Mouse (Mus musculus) T-helper 17 cell (primary cell): ENCODE data around the gene 1700029H14Rik.

ENCODE experiments used
- in situ Hi-C, 2 experiments: fragments of 300-600 bp; cut with MboI, MseI; formaldehyde crosslinking; loops; 1 replicate in 1 of 2; 2 replicates in 1 of 2; pipeline ENCODE4 v1.15.1; 2025; ENCODE audit warnings: high pct_unique_total_duplicates in 2 of 2

1700029H14Rik gene

DNA sequence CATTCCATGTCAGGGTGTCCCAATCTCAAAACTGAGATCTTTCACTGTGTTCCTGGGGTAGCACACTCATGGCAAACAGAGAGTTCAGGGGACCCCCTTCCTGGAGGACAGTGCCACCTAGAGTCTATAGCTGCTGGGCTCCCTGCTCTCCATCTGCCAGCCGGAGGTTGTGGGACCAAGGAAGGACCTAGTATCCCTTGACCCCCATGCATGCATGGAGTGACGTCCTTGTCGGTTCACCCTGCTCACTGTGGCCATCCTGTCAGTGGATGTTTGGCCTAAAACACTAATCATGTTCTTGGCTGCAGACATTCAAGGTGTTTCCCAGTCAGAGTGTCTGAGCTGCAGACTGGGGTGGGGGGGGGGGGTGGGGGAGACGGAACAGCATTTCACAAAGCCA is 14.0 kb downstream of the 1700029H14Rik start:
- in situ Hi-C loops, result no loop called here

DNA sequence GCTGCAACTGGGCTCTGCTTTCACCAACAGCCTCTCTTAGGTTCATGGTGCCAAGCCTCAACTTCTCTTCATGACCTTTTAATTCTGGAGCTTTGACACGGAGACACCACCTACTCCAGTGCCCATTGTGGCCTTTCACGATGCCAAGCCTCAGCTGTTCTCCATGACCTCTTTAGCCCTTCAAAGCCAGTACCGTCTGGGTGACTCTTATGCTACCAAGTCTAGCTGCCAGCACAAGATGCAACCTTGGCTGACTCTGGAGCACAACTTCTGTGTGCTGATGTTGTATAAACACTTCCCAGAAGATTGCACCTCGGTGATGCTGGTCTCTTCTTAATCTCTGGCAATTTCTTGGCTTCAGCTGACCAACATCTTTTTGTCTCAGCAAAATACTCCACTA is 15.8 kb downstream of the 1700029H14Rik start:
- in situ Hi-C loops, result no loop called here

DNA sequence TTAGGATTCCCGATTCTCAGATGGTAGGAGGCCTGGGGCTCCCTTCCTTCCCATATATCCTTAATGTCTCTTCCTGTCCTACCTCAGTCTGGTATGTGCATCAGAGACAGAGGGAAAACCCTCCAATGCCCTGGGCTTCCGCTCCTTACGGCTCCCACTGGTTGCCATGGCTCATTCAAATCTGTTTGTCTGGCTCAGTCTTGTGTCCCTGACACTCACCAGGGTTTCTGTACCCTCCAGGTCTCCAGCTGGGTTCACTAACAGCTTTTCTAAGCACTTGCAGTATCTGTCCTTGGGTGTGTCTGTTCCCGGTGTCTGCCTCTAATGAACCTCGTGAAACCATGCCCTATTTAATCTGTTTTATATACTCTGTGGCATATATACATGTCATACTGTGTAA is 20.7 kb downstream of the 1700029H14Rik start:
- in situ Hi-C loops, result no loop called here

DNA sequence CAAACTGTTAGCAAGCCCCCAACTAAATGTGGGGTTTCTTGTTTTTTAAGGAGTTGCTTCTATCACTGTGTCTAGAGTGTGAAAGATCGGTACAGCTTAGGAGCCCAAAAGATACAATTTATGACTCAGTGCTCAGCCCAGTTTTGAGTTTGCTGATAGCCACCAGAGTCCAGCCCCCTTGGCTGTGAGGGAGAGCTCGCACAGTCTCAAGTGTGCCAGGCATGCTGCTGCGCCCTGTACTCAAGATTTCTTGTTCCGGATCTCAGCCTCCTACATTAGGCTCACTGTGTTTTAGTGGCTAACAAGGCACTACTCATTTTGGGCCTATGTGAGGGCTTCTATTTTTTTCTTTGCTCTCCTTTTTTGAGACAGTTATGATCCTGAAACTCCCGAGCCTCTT is 22.1 kb downstream of the 1700029H14Rik start:
- in situ Hi-C loops, result no loop called here

DNA sequence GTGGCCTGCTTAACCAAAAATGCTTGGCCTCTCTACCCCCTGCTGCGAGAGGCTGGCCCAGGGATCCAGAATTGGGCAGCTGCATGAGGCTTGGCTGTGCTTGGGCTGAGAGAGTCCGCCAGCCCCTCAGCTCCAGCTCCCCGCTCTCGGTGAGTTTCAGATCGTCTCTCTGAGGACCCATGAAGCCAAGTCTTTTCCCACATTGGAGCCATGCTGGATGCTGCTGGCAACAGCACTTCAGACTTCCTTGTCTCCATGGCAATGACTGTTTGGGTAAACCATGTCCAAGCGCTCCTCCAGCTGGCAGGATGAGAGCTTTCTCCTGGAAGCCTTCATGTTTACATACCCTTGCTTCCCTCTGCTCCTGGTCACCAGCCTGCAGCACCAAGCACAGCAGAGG is 23.4 kb downstream of the 1700029H14Rik start:
- in situ Hi-C loops, result no loop called here

DNA sequence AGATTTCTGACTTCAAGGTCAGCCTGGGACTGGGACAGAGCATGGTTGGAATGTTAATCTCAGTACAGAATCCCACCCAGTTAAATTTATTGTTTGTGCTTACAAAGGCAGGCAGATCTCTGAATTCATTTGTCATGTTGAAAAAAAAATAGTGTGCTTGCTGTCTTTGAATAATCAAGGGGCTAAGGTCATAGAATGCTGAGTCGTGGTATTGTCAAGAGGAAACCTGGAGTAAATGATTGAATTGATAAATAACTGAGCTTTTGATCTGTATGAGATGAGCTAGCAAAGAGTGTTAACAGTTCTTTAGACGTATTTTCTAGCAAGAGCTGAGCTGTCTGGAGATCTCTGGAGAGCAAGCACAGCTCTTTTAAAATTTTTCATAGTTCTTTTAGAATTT is 25.2 kb downstream of the 1700029H14Rik start:
- in situ Hi-C loops, result no loop called here

DNA sequence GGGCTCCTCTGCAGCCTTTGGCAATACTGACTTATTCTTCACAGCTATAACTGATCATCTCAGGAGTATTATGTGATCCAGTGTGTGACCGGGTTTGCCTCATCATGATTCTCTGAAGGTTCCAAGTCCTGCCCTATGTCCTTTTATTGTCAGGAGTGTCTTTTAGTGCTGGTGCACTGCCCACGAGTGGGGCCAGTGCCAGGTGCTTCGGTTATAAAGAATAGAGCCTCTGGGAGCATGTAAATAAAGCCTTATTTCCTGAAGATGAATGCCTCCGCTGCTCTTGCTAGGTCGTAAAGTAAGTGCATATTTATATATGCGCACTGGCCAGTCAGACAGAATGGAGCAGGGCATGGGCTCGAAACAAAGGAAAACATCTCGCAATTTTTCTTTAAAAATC is 29.1 kb downstream of the 1700029H14Rik start:
- in situ Hi-C loops, result no loop called here

DNA sequence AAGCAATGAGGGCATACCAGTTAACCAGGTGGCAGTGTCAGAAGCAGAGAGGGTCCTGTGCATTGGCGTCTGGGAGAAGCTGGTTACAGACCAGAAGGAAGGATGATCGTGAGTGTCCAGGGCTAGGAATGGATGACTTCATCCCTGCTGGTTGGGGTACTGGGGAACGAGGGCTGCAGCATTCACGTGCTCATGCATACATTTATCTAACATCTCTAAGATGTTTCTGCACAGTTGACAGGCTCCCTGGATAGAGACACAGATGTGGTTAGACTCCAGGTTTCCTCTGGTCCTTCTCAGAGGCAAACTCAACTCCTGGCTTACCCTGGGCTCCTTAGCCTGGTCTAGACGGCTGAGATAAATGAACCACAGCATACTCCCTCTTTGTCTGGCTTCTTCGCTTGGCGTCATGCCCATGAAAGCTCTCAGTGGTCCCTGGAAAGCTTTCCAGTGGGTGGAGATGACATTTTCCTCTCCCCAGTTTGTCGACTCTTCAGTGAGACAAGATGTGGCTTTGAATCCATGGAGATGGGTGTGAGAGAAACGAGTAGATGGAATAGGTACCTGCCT is 30.6 kb downstream of the 1700029H14Rik start:
- in situ Hi-C loops, result no loop called here

DNA sequence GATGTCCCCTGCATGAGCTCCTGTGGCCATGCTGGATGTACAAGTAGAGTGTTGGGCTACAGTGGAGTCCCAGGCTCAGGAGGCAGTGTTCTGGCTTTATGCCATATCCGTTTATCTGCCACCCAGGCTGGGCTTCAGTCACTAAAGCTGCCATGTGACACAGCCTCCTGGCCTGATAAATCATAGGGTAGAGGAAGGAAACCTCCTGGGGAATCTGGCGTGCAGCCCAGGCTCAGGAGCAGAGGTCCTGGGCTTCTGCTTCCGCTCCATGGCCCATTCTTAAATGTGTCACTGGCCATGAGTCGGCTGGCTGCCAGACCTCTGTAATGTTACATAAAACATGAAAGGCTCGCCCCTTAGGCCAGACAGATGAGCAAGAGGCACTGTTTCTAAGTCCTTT is 31.3 kb downstream of the 1700029H14Rik start:
- in situ Hi-C loops, result no loop called here

DNA sequence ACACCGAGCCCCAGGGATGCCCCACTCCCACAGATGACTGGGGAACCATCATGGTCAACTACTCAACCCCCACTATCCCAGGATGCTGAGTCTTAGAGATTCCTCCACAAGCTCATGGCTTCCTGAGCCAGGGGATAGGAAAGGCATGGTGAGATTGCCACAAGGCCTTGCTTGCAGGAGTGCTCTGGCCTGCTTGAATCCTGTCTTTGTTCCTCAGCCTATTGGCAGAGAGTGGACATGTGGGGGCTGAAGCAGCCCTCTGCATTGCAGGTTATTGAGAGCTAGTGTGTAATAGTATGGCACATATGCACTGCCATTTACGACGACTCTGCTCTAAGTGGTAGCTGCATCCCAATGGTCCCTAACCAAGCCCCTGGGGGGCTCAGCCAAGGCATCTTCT is 31.9 kb downstream of the 1700029H14Rik start:
- in situ Hi-C loops, result no loop called here

DNA sequence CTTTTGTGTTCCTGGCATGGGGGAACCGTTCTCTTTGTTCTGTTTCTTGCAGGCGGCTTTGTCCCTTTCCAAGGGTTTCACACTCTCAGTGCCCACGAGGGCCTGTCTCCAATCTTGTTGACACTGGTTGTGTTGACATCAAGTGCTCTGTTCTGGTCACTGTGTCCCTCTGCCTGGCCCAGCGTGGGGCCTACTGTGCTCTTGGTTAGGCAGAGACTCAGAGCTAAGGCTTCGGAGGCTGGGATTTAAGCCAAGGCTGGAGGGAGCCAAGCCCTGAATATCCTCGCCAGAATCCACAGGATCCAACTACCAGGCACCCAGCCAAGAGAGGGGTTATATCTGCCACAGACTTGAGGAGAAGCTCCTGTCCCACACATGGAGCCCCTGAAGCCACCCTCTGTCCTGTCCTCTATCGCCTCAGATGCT is 32.4 kb downstream of the 1700029H14Rik start:
- in situ Hi-C loops, result no loop called here

DNA sequence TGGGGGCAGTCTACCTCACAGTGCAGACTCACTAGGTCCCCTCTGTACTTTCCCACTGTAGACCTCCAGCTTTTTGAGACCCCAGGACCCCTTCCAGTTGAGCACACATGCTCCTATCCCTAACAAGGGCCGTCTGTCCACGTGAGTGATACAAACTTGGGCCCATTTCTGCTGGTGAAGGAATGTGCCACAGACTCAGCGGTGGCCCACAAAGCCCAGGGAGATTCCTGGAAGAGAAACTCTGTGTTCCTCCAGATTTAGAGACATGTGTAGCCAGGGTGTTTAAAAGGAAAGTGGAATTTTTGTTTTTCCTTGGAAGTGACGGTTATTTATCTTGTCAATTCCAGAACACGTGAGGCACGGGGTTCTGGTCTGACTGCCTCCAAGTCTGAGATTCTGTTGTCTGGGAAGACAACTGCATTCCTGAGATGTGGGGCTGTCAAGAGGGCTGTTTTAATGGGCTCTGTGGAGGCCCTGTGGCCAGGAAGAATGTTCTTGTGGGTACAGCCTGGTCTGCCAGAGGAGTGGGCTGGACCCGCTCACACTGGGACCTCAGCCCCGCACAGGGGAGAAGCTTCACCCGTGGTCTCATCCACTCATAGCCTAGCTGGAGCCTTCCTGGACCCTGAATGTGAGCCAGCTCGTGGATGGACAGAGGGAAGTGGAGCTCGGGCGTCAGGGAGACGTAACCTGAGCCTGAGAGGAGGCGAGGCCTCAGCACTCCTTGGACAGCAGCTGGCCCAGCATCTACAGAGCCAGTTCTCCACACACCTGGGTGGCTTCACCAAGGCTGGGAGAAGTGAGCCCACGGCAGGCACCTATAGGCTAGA is 33.0 kb downstream of the 1700029H14Rik start:
- in situ Hi-C loops, result no loop called here

DNA sequence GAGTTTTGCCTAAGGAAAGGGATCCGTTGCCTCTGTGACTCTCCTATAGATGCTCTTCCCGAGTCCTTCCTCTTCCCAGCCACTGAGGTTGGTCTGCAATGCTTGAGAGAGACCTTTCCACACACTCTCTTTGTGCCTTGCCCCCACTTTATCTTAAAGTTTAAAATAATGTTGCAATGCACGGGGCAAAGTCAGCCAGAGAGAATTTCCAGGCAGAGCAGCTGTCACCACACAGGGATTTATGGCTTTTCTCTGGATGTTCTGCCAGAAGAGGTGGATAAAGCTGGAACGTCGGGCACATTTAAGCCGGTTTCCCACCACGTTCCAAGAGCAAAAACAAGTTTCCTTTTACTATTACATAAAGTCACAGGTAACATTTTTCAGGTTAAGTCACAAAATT is 40.9 kb downstream of the 1700029H14Rik start:
- in situ Hi-C loops, result no loop called here

DNA sequence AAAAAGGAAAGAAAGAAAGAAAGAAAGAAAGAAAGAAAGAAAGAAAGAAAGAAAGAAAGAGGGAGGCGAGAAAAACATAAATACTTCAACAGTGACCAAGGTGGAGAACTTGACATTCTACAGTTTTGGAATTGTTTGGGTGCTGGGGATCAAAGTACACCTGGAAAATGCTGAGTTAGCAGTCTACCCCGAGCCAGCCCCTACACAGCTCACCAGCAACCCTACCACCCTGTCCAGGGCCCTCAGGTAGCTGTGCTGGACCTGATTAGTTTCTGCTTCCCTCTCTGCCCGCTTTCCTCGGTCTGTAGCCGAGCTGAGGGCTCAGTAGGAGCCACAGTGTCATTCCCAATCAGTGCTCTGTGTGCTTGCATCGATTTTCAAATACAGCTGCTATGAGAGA is 41.9 kb downstream of the 1700029H14Rik start:
- in situ Hi-C loops, result no loop called here

DNA sequence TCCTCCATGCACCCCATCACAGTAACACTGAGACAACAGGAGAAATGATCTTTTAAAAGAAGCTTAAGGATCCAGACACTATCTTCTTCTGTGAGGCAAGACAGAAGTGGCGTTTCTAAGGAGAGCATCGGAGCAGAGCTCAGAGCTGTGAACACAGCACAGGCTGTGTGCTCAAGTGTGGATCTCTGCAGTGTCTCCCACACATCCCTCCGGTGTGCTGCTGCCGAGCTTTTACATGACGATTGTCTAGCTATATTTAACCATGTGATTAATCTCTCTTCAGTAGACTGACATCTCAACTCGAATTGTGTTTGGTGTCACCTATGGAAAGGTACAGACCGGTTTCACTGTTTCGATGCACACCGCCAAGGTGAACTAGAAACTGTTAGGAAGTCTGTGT is 42.8 kb downstream of the 1700029H14Rik start:
- in situ Hi-C loops, result no loop called here

DNA sequence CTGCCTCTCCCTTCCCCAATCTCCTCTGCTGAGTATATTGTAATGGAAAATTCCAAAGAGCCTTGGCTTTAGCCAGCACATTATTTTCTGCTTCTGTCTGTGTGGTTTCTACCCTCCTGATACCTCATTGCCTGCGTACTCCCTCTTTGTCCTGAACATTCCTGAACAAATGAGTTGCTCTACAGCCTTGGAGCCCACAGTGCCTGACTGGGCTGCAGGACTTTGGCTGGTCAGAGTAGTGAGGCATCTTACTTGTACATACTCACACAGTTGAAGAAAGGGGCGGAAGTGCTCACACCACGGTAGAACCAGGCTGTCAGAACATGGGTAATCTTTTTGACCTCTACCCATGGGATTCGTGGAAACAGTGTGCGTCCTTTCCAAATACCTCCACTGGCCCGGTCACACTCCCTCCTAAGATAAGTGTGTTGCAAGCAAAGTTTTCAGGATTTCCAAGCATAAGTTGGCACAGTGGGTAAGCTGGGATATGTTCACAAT is 44.9 kb downstream of the 1700029H14Rik start:
- in situ Hi-C loops, result no loop called here

DNA sequence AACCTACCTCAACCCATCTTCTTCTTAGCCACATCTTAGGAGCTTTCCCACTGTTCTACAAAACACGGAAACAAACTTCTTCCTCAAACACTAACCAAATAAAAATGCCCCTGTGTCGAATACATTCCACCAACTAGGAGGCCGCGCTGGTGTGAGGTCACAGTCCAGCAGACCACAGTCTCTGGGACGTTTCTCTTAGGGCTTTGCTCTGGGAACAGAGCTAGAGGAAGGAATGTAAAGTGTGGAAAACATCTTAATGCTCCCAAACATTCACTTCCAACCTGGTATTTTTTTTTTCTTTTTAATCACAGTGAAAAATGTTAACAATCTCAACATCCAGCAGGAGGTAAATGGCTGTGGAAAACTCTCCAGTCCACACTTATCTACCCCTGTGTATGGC is 45.5 kb downstream of the 1700029H14Rik start:
- in situ Hi-C loops, result no loop called here

DNA sequence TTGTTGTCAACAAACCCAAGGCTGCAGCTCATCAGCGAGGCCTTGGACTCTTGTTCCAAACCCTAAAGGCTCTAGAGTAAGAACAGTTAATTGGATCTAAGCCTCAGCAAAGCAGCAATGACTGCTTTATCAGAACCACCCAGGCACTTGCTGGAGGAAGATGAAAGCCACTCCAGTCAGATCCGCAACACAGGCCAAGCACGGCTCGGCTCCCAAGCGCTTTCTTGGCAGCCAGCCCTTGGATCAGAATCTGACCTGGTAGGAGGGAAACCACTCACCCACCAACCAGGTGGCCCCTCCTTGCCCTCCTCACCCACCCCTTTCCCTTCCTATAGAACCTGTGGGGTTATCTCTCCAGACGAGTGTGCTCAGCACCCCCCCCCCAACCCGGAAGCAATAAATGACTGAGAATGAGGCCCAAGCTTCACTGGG is 46.2 kb downstream of the 1700029H14Rik start:
- in situ Hi-C loops, result no loop called here

DNA sequence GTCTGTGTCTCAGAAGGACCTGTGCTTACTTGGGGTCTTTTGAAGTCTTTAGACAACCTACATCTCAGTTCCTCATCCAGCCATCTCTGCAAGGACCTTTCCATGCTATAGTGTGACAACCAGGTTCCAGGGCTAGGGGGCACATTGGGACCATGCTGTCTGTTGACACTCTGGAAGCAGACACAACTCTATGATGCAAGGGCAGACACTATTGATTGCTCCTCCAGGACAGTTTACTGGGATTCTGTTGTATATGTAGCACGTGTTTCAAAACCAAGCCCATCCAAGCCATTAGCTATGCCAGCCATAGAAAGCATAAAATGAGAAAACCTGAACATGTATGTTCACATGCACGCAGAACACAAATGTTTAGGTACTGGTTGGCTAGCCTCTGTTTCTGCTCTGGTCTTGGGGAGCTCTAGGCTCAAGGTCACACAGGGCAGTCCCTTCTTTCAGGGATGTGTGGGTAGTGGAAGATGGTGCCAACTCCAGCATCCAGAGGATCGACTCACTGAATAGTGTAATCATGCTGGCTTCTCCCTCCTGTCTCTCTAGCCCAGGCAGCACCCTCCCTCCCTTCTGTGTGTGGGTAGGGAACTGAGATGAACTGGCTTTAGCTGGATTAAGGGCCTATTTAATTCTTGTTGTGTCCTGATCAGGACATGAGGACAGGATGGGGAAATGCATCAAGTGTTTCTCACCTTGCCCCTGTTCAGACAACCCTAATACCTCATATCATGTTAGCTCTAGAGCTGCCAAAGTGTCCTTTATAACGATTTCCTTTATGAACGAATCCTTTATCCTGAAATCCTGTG is 48.5 kb downstream of the 1700029H14Rik start:
- in situ Hi-C loops, result no loop called here

DNA sequence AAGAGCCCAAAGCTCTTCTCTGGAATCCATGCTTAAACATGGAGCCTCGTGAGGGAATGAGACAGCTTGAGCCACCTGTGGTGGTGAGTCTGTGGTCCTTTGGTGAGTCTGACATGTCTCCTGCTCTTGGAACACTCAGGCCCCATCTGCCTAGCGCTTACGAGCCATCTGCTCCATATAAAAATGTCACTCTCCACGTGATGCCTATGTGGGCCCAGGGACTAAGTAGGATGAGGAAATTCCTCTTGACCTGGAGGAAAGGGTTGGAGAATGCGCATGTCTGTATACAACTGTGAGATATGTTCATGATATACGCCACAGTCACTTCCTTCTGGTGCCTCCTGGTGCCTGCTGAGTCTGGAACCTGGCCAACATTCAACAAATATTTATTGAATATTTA is 49.6 kb downstream of the 1700029H14Rik start:
- in situ Hi-C loops, result no loop called here

DNA sequence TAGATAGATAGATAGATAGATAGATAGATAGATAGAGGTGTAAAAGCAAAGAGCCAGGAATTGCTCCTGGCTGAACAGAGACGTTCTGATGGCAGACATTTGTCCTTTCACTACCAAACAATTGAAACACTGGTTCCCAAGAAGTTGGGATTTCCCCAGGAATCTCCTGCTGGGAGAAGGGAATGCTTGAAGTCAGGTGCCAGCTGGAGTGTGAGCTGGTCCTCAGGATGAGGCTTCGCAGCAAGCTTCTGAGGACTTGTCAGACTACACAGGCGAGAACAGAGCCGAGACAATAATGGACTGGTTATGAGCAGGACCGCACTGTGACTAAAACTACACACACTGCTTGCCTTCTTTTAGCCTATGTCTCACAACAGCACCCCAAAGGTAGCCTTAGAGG is 50.2 kb downstream of the 1700029H14Rik start:
- in situ Hi-C loops, result no loop called here

DNA sequence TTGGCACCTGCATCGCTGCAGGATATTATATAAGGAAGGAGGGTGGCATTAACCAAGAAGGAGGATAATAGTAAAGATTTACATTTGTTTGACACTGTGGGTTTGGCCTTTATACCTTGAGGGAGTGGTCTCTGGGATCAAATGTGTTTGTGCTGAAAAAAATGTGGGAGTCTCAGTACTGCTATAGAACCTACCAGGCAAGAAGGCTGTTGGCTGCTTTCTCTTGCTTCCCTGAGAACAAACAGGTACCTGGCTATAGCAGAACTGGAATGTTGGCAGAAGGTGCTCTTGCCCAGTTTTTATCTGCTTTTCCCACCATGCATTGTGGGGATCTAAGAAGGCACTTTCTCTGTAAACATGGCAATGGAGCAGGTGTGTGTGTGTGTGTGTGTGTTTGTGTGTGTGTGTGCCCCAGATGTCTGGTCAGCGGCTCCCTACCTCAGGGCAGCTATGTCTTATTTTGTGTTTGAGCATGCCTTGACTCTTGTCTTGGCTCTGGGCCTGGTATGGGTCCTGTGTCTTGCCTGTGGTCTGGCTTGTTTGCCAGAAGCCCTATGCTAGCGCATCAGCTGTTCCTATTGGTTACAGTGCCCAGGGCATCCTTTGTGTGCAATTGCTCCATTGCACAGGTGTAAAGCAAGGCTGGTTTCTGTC is 54.9 kb downstream of the 1700029H14Rik start:
- in situ Hi-C loops, result no loop called here
